Mouse (Mus musculus) thymus, adult 2 months (tissue): Measurements from ENCODE around the gene Sfxn3.
A peak's percentile ranks its signal among the peaks of the same experiment; 100 is the strongest.

Source experiments
- CTCF ChIP-seq: fragments of 200-500 bp; IDR thresholded peaks from 2 replicates; pipeline ENCODE4 v1.5.1; 2012; ENCODE audit warnings: mild to moderate bottlenecking, control low read depth, low read length, moderate library complexity, borderline replicate concordance; ENCODE audit not compliant: control insufficient read depth, poor library complexity, insufficient read depth; ENCODE audit errors: extremely low read depth
- POLR2A ChIP-seq: fragments of 200-500 bp; IDR thresholded peaks from 2 replicates; pipeline ENCODE4 v1.6.1; 2012; ENCODE audit warnings: mild to moderate bottlenecking, low read length, control low read depth, moderate library complexity; ENCODE audit not compliant: control insufficient read depth, poor library complexity, insufficient read depth; ENCODE audit errors: extremely low read depth

GRCm38 (mm10) chr19:45017216-45017771, 30.0 kb upstream of the Sfxn3 start:
- peak; percentile 49; the same call in 1 of the 2 replicates for TF ChIP-seq CTCF
- TF ChIP-seq POLR2A = no peak
